Mouse (Mus musculus): ENCODE results near the gene Pex11g.

The Pex11g gene

GRCm38 (mm10) chr8:3415661-3416060 lies 51.8 kb downstream of the Pex11g start:
- DNase-seq (ENCODE audit: low spot score) = no peak

GRCm38 (mm10) chr8:3415259-3415658 lies 52.2 kb downstream of the Pex11g start:
- DNase-seq (ENCODE audit: low spot score) = no peak

- no peak for DNase-seq (ENCODE audit: low spot score)
These were observed 52.8 kb downstream of the Pex11g start for GRCm38 (mm10) chr8:3414639-3415190.

GRCm38 (mm10) chr8:3412816-3413215 lies 54.7 kb downstream of the Pex11g start:
- no peak for DNase-seq (ENCODE audit: low spot score)

GRCm38 (mm10) chr8:3411901-3412301 lies 55.6 kb downstream of the Pex11g start:
- peak; percentile 60 for DNase-seq (ENCODE audit: low spot score)

GRCm38 (mm10) chr8:3411085-3411484 lies 56.4 kb downstream of the Pex11g start:
- no peak for DNase-seq (ENCODE audit: low spot score)

GRCm38 (mm10) chr8:3407417-3407816 lies 60.1 kb downstream of the Pex11g start:
- no peak for DNase-seq (ENCODE audit: low spot score)

Measured in urinary bladder, postnatal 14 days (tissue).